Mouse (Mus musculus): ENCODE measurements around the gene Dntt. TPM values are rescaled to one million over a fixed set of nuclear protein-coding genes. Genes with fewer than 3 reads are reported as not detected.

The Dntt gene
- total and polyA plus RNA-seq, 2 experiments from 2014 or later = not detected

GRCm38 (mm10) chr19:40990781-40991343, 38.2 kb upstream of the Dntt start:
- 83% methylated on average over 17 of the region's 17 CpGs for WGBS
- TF ChIP-seq CTCF (IDR thresholded peaks at IDR 0.05; ENCODE audit: low read depth) (no peak), EP300 (IDR thresholded peaks at IDR 0.05; ENCODE audit: low read depth) (no peak)
- Histone ChIP-seq H3K4me1 (ENCODE audit: control insufficient read depth, insufficient read depth) (no peaks in the 10 kb centered on the region), H3K4me2 (ENCODE audit: low read depth, low read length) (no peak overlapping the region), H3K9ac (replicated peaks; ENCODE audit: low read depth, low read length) (no peak overlapping the region), H3K27ac (ENCODE audit: low read depth) (no peak overlapping the region), H3K36me3 (replicated peaks; ENCODE audit: control insufficient read depth, insufficient read depth, low read length) (no peaks in the 10 kb centered on the region), H3K9me3 (replicated peaks; ENCODE audit: control insufficient read depth, low read length) (no peaks in the 10 kb centered on the region), H3K4me3 (ENCODE audit: low read depth, low read length) (no peak overlapping the region), H3K27me3 (ENCODE audit: control insufficient read depth, insufficient read depth, low read length) (no peaks in the 10 kb centered on the region)
- DNase-seq (ENCODE audit: low spot score) (no peak), ATAC-seq (ENCODE audit: insufficient read depth, low read depth) (no peak)

- ATAC-seq (ENCODE audit: insufficient read depth, low read depth) (no peak), DNase-seq (ENCODE audit: low spot score) (no peak)
- Histone ChIP-seq H3K9ac (replicated peaks; ENCODE audit: low read depth, low read length) (no peak overlapping the region), H3K36me3 (replicated peaks; ENCODE audit: control insufficient read depth, insufficient read depth, low read length) (no peaks in the 10 kb centered on the region), H3K4me2 (ENCODE audit: low read depth, low read length) (no peak overlapping the region), H3K4me1 (ENCODE audit: control insufficient read depth, insufficient read depth) (no peaks in the 10 kb centered on the region), H3K27me3 (ENCODE audit: control insufficient read depth, insufficient read depth, low read length) (no peaks in the 10 kb centered on the region), H3K4me3 (ENCODE audit: low read depth, low read length) (no peak overlapping the region), H3K27ac (ENCODE audit: low read depth) (no peak overlapping the region), H3K9me3 (replicated peaks; ENCODE audit: control insufficient read depth, low read length) (no peaks in the 10 kb centered on the region)
- 74% methylated on average over 7 of the region's 7 CpGs for WGBS
- TF ChIP-seq EP300 (IDR thresholded peaks at IDR 0.05; ENCODE audit: low read depth) = no peak
- TF ChIP-seq CTCF (IDR thresholded peaks at IDR 0.05; ENCODE audit: low read depth) = no peak
Measured at GRCm38 (mm10) chr19:40991626-40992025, 37.4 kb upstream of the Dntt start.

- Histone ChIP-seq H3K27me3 (ENCODE audit: control insufficient read depth, insufficient read depth, low read length) (no peaks in the 10 kb centered on the region), H3K9me3 (replicated peaks; ENCODE audit: control insufficient read depth, low read length) (no peaks in the 10 kb centered on the region), H3K9ac (replicated peaks; ENCODE audit: low read depth, low read length) (no peak overlapping the region), H3K4me2 (ENCODE audit: low read depth, low read length) (no peak overlapping the region), H3K27ac (ENCODE audit: low read depth) (no peak overlapping the region), H3K4me1 (ENCODE audit: control insufficient read depth, insufficient read depth) (no peaks in the 10 kb centered on the region), H3K4me3 (ENCODE audit: low read depth, low read length) (no peak overlapping the region), H3K36me3 (replicated peaks; ENCODE audit: control insufficient read depth, insufficient read depth, low read length) (no peaks in the 10 kb centered on the region)
- 80% methylated on average over 11 of the region's 11 CpGs for WGBS
- TF ChIP-seq CTCF (IDR thresholded peaks at IDR 0.05; ENCODE audit: low read depth) (no peak), EP300 (IDR thresholded peaks at IDR 0.05; ENCODE audit: low read depth) (no peak)
- DNase-seq (ENCODE audit: low spot score) (no peak), ATAC-seq (ENCODE audit: insufficient read depth, low read depth) (no peak)
Measured at GRCm38 (mm10) chr19:40992096-40992495, 37.0 kb upstream of the Dntt start.

- no peaks in the 10 kb centered on the region for H3K9me3 ChIP-seq (replicated peaks; ENCODE audit: control insufficient read depth, low read length)
- no peak overlapping the region for H3K4me3 ChIP-seq (ENCODE audit: low read depth, low read length)
- ATAC-seq (ENCODE audit: insufficient read depth, low read depth) = no peak
- no peak overlapping the region for H3K27ac ChIP-seq (ENCODE audit: low read depth)
- no peaks in the 10 kb centered on the region for H3K27me3 ChIP-seq (ENCODE audit: control insufficient read depth, insufficient read depth, low read length)
- H3K4me1 ChIP-seq (ENCODE audit: control insufficient read depth, insufficient read depth) = no peaks in the 10 kb centered on the region
- 57% methylated on average over 8 of the region's 8 CpGs for WGBS
- no peaks in the 10 kb centered on the region for H3K36me3 ChIP-seq (replicated peaks; ENCODE audit: control insufficient read depth, insufficient read depth, low read length)
- DNase-seq (ENCODE audit: low spot score) = no peak
- H3K9ac ChIP-seq (replicated peaks; ENCODE audit: low read depth, low read length) = no peak overlapping the region
- TF ChIP-seq CTCF (IDR thresholded peaks at IDR 0.05; ENCODE audit: low read depth) = no peak
- TF ChIP-seq EP300 (IDR thresholded peaks at IDR 0.05; ENCODE audit: low read depth) = no peak
- no peak overlapping the region for H3K4me2 ChIP-seq (ENCODE audit: low read depth, low read length)
Measured at GRCm38 (mm10) chr19:40992517-40993044, 36.5 kb upstream of the Dntt start.

- Histone ChIP-seq H3K9me3 (replicated peaks; ENCODE audit: control insufficient read depth, low read length) (no peaks in the 10 kb centered on the region), H3K4me1 (ENCODE audit: control insufficient read depth, insufficient read depth) (no peaks in the 10 kb centered on the region), H3K27ac (ENCODE audit: low read depth) (no peak overlapping the region), H3K9ac (replicated peaks; ENCODE audit: low read depth, low read length) (no peak overlapping the region), H3K4me2 (ENCODE audit: low read depth, low read length) (no peak overlapping the region), H3K27me3 (ENCODE audit: control insufficient read depth, insufficient read depth, low read length) (no peaks in the 10 kb centered on the region), H3K36me3 (replicated peaks; ENCODE audit: control insufficient read depth, insufficient read depth, low read length) (no peaks in the 10 kb centered on the region), H3K4me3 (ENCODE audit: low read depth, low read length) (no peak overlapping the region)
- DNase-seq (ENCODE audit: low spot score) (no peak), ATAC-seq (ENCODE audit: insufficient read depth, low read depth) (no peak)
- no peak for TF ChIP-seq EP300 (IDR thresholded peaks at IDR 0.05; ENCODE audit: low read depth)
- TF ChIP-seq CTCF (IDR thresholded peaks at IDR 0.05; ENCODE audit: low read depth) = no peak
- 83% methylated on average over 5 of the region's 5 CpGs for WGBS
Measured at GRCm38 (mm10) chr19:40993356-40993755, 35.7 kb upstream of the Dntt start.

GRCm38 (mm10) chr19:40994057-40994585, 35.0 kb upstream of the Dntt start, which contains the start of gene Blnk:
Gene Blnk (minus strand): TSS chr19:40994535.
- ATAC-seq (ENCODE audit: insufficient read depth, low read depth) = no peak
- 42% methylated on average over 8 of the region's 8 CpGs for WGBS
- H3K27ac ChIP-seq (ENCODE audit: low read depth) = no peak within 1 kb of the TSS

More at GRCm38 (mm10) chr19:40994057-40994585, 35.0 kb upstream of the Dntt start, which contains the start of gene Blnk:
- H3K9me3 ChIP-seq (replicated peaks; ENCODE audit: control insufficient read depth, low read length) = no peaks in the 10 kb centered on the region
- H3K4me1 ChIP-seq (ENCODE audit: control insufficient read depth, insufficient read depth) = no peaks in the 10 kb centered on the region
- H3K27me3 ChIP-seq (ENCODE audit: control insufficient read depth, insufficient read depth, low read length) = no peaks in the 10 kb centered on the region
- no peak for DNase-seq (ENCODE audit: low spot score)
- H3K4me2 ChIP-seq (ENCODE audit: low read depth, low read length) = no peak within 1 kb of the TSS
- no peak within 1 kb of the TSS for H3K4me3 ChIP-seq (ENCODE audit: low read depth, low read length)
- no peak for TF ChIP-seq CTCF (IDR thresholded peaks at IDR 0.05; ENCODE audit: low read depth)
- no peak for TF ChIP-seq EP300 (IDR thresholded peaks at IDR 0.05; ENCODE audit: low read depth)
- H3K9ac ChIP-seq (replicated peaks; ENCODE audit: low read depth, low read length) = no peak within 1 kb of the TSS
- no peaks in the 10 kb centered on the region for H3K36me3 ChIP-seq (replicated peaks; ENCODE audit: control insufficient read depth, insufficient read depth, low read length)
